Mouse (Mus musculus) stomach, postnatal 0 days (tissue): Measurements from ENCODE around the gene Chd3.

Experiments
- CTCF ChIP-seq: IDR thresholded peaks from 2 replicates; pipeline ENCODE4 v1.5.1; 2016; ENCODE audit warnings: antibody characterized with exemption, low read depth, mild to moderate bottlenecking, moderate library complexity
- EP300 ChIP-seq: optimal IDR thresholded peaks from 2 replicates; pipeline ENCODE3; 2016; ENCODE audit warnings: antibody characterized with exemption

DNA sequence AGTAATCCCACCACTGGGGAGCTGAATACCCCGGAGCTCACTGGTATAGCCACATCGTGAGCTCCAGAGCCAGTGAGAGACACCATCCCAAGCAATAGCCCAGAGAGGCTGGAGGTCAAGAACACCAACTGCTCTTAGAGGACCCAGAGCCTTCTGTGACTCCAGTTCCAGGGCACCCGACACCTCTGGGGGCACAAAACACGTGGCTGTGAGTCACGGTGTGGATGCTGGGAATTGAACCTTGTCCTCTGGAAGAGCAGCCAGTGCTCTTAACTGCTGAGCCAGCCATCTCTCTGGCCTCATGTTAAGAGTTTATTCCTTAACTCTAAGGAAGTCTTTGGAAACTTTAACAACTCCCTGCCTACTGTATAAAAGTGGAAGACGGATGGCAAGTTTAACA lies 15.8 kb upstream of the Chd3 start:
- TF ChIP-seq CTCF (no peak), EP300 (no peak)
